Mouse (Mus musculus) brain, embryonic 14.5 days (tissue): ENCODE data around the gene Wdr43. TPM values are rescaled to one million over a fixed set of nuclear protein-coding genes. Genes with fewer than 3 reads are reported as not detected.
"Not testable (repeated sequence)": the region's sequence is repeated elsewhere in the genome, so short reads cannot be mapped to it uniquely, and the experiment has no call there.

Experiments
- DNase-seq: peaks from one replicate; pipeline ENCODE4 v3.0.0-alpha.2; 2011; ENCODE audit warnings: low read depth
- CTCF ChIP-seq: fragments of 200-500 bp; IDR thresholded peaks from 2 replicates; pipeline ENCODE4 v1.5.1; 2012; ENCODE audit warnings: inconsistent platforms, mild to moderate bottlenecking, moderate library complexity, borderline replicate concordance; ENCODE audit not compliant: insufficient read depth, insufficient read length; ENCODE audit errors: extremely low read depth
- POLR2A ChIP-seq: fragments of 200-500 bp; IDR thresholded peaks from 2 replicates; pipeline ENCODE4 v1.6.1; 2012; ENCODE audit warnings: mild to moderate bottlenecking, inconsistent platforms, borderline replicate concordance; ENCODE audit not compliant: poor library complexity, insufficient read depth, insufficient read length, severe bottlenecking; ENCODE audit errors: extremely low read depth
- polyA plus RNA-seq: library from polyadenylated mRNA; depleted of rRNA; stranded (reverse); fragments of >200 nt; gene quantifications from 2 replicates; pipeline ENCODE4 v1.2.3, GENCODE M21; 2012; rRNA removed

The Wdr43 gene
- 26.9 and 44.8 TPM in 2 replicates for polyA plus RNA-seq

DNA sequence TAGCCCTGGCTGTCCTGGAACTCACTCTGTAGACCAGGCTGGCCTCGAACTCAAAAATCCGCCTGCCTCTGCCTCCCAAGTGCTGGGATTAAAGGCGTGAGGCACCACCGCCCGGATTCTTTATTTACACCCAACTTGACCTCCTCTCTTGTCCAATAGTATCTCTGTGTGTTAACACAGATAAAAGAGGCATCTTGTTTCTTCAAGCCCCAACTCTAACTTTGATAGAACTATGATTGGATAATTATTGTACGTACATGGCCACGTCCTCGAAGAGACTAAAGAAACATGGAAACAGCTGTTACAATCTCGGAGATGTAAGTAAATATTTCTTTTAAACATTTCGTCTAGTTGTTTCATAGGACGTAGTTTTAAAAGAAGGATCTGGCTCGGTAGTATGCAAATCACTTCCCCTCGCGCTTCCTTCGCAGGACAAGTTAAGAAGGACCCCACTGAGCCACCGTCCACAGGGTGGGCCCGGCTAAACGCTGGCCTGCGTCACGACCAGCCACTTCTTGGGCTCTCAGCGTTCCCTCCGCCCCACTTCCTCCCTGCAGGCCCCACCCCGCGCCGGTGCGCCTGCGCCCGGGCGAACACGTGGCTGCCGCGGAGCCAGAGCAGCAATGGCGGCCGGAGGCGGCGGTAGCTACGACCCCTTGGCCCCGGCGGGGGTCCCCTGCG lies at the start of gene Wdr43:
TSS of gene Wdr43 (plus strand) at position 258 of the 681 bp plus-strand sequence.
- TF ChIP-seq POLR2A (peak; percentile 93), CTCF (no peak)
- DNase-seq, result peak; percentile 99

DNA sequence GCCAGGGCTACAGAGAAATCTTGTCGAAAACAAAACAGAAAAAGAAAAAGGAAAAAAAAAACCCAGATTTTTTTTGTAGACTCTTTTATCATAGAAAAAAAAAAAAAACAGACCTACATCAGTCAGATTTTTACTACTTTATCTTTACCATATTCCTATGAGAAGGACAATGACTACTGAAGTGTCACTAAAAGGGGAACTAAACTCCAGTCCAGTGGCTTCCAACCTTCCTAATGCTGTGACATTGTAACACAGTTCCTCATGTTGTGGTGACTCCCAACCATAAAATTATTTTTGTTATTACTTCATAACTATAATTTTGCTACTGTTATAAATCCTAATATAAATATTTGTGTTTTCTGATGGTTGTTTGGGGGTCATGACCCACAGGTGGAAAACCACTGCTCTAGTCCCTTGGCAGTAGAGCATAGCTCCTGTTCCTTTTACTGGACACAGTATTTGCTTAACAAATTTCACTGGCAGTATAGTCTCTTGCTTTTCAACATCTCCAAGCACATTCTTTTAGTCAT lies 36.5 kb upstream of the Wdr43 start:
- TF ChIP-seq CTCF (no peak), POLR2A (no peak)
- no peak for DNase-seq

GRCm38 (mm10) chr17:71597881-71598658 lies 17.6 kb upstream of the Wdr43 start:
- TF ChIP-seq CTCF, result no peak
- no peak for DNase-seq

DNA sequence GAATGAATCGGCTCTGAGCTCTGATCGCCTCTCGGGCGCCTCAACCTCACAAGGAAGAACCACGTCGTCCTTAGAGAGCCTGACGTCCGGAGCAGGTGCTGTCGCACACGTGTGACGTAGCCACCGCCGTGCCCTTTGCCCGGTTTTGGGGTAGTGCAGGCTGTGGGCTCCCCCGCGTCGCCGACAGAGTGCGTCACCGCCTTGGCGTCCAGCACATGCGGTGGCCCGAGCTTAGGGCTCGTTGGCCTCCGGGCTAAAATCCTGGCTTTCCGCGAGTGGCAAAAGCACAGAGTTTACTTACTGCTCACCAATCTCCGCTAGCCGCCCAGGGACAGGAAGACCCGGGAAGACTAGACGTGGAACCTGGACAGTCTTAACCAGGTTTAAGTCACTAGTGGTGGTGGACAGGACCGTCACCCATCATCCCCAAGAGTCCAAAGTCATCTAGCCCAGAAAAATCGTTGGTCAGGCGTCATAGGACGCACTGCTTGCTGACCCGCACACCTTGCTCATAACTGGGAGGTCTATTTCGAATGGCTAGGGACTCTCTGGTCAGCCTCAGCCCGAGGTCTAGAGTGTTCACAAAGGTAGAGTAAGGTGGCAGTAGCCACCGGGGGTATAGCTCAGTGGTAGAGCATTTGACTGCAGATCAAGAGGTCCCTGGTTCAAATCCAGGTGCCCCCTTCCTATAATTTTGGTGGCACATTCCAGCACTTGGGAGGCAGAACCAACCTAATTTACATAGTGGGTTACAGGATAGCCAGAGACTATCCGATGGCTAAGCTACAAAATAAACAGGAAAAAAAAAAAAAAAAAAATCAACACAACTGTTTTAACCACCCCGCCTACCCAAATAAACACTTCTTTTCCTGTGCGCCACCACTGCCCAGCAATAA lies 16.8 kb upstream of the Wdr43 start:
- peak; percentile 97 for DNase-seq
- TF ChIP-seq CTCF (no peak), POLR2A (peak; percentile 35; the same call in 1 of the 2 replicates)

- peak; percentile 20 for DNase-seq
- TF ChIP-seq POLR2A, result no peak
- TF ChIP-seq CTCF, result no peak
Observed at GRCm38 (mm10) chr17:71616319-71617032, 781 bp downstream of the Wdr43 start.

DNA sequence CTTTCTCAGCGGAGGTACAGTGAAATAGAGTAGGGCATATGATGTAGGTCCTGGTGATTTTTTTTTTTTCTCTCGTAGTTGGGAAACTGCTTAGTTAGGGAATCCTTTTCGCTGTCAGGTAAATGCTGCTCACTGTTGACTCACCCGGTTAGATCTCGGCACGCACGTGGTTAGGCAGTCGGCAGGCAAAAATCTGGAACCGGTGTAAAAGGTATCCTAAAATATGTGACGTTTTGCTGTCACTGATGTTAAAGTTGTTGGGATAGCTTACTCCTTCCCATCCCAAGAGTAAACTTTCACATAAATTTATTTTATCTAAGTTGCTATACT lies 1.3 kb downstream of the Wdr43 start:
- no peak for DNase-seq
- TF ChIP-seq CTCF, result no peak
- no peak for TF ChIP-seq POLR2A

GRCm38 (mm10) chr17:71617974-71618373 lies 2.3 kb downstream of the Wdr43 start:
- no peak for DNase-seq
- TF ChIP-seq CTCF (no peak), POLR2A (no peak)

- no peak for DNase-seq
- TF ChIP-seq POLR2A (no peak), CTCF (no peak)
Observed at GRCm38 (mm10) chr17:71631806-71632205, 16.1 kb downstream of the Wdr43 start.

DNA sequence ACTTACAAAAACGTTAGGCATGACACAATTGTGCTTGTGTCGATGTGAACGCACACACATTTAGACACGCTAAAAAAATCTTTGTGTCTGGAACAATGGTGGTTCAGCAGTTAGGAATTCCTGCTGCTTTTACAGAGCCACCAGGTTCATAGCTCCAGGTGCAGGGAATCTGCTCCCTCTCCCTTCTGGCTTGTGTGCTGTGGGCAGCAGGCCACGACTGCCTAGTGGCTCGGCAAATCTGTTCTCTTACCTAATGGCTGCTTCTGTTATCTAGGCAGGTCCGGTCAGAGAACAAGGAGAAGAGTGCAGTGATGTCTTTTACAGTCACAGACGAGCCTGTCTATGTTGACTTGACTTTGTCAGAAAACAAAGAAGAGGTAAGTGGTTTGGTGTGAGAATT lies 17.7 kb downstream of the Wdr43 start:
- TF ChIP-seq POLR2A, result no peak
- no peak for TF ChIP-seq CTCF
- no peak for DNase-seq

DNA sequence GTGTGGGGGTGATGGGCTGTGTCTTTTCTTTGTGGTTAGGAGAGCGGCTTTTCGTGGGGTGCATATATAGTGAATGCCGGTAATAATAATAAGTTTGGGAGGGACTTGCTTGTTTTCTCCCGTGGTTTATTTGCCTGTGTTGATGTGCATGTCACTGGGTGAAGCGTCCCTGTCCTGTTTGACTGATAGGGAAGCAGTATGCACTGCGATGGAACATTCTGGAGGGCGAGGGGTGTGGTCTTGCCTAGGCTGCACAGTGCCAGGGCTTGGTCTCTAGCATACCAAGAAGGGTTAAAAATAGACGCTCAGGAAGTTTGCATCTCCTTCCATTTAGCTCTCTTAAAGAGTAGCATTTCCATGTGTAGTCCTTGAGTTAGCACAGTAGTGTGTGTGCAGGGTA lies 21.1 kb downstream of the Wdr43 start:
- no peak for TF ChIP-seq POLR2A
- DNase-seq, result no peak

GRCm38 (mm10) chr17:71637750-71638265 lies 22.1 kb downstream of the Wdr43 start:
- no peak for TF ChIP-seq CTCF
- TF ChIP-seq POLR2A, result no peak
- no peak for DNase-seq

GRCm38 (mm10) chr17:71639056-71639455 lies 23.4 kb downstream of the Wdr43 start:
- not testable (repeated sequence) for DNase-seq
